Mouse (Mus musculus) liver, embryonic 11.5 days (tissue): ENCODE results near the gene Brd9. TPM values are rescaled to one million over a fixed set of nuclear protein-coding genes. Genes with fewer than 3 reads are reported as not detected.
A peak's percentile ranks its signal among the peaks of the same experiment; 100 is the strongest.

Experiments used
- ATAC-seq: fragments of 200-750 bp; cut with Nextera tagmentation; replicated peaks from 2 replicates; pipeline ENCODE4 v1.8.0; 2017; ENCODE audit warnings: moderate number of reproducible peaks, mild to moderate bottlenecking, moderate TSS enrichment, moderate library complexity; ENCODE audit not compliant: low FRiP score
- DNase-seq: peaks from one replicate; pipeline ENCODE4 v3.0.0-alpha.2; 2017; ENCODE audit warnings: low spot score
- H3K27ac ChIP-seq: fragments of 300-500 bp; sonication (generic); 2 replicates; pipeline ENCODE4 v1.5.1; 2014; ENCODE audit warnings: mild to moderate bottlenecking, low read depth, low read length, control low read depth
- H3K27me3 ChIP-seq: fragments of 300-500 bp; sonication (generic); replicated peaks from 2 replicates; pipeline ENCODE4 v1.6.1; 2014; ENCODE audit warnings: low read length, mixed read lengths; ENCODE audit not compliant: control insufficient read depth, insufficient read depth
- H3K36me3 ChIP-seq: fragments of 300-500 bp; sonication (generic); 2 replicates; pipeline ENCODE4 v1.6.1; 2014; ENCODE audit warnings: mild to moderate bottlenecking, low read length, moderate library complexity, mixed read lengths; ENCODE audit not compliant: control insufficient read depth, insufficient read depth
- H3K4me1 ChIP-seq: fragments of 300-500 bp; sonication (generic); replicated peaks from 2 replicates; pipeline ENCODE4 v1.6.1; 2014; ENCODE audit warnings: low read length, mixed read lengths; ENCODE audit not compliant: control insufficient read depth, insufficient read depth
- H3K4me2 ChIP-seq: fragments of 300-500 bp; sonication (generic); 2 replicates; pipeline ENCODE4 v1.6.1; 2014; ENCODE audit warnings: mild to moderate bottlenecking, control low read depth, moderate library complexity
- H3K4me3 ChIP-seq: fragments of 300-500 bp; sonication (generic); 2 replicates; pipeline ENCODE4 v1.5.1; 2014; ENCODE audit warnings: low read depth, low read length, control low read depth
- H3K9ac ChIP-seq: fragments of 300-500 bp; sonication (generic); 2 replicates; pipeline ENCODE4 v1.6.1; 2014; ENCODE audit warnings: low read depth, low read length, control low read depth
- H3K9me3 ChIP-seq: fragments of 300-500 bp; sonication (generic); 2 replicates; pipeline ENCODE4 v1.6.1; 2016; ENCODE audit warnings: low read length, inconsistent platforms, mixed read lengths; ENCODE audit not compliant: control insufficient read depth
- WGBS: fragments of 180-500 bp; shearing (Covaris S2); extraction: QIAGEN DNeasy Blood & Tissue Kit; methylation state at CpG from one replicate; pipeline ENCODE4 v1.1.7; 2014; 5-methylcytosine and 5-hydroxymethylcytosine counted together
- polyA plus RNA-seq: library from polyadenylated mRNA; unstranded; fragments of >200 nt; fragmentation: Nextera tagmentation; extraction: Ambion mirVana; gene quantifications from 2 replicates; pipeline ENCODE4 v1.2.1, GENCODE M21; 2014

Gene Brd9
- polyA plus RNA-seq, 1 experiment from 2014 or later, result 33.5 TPM

DNA sequence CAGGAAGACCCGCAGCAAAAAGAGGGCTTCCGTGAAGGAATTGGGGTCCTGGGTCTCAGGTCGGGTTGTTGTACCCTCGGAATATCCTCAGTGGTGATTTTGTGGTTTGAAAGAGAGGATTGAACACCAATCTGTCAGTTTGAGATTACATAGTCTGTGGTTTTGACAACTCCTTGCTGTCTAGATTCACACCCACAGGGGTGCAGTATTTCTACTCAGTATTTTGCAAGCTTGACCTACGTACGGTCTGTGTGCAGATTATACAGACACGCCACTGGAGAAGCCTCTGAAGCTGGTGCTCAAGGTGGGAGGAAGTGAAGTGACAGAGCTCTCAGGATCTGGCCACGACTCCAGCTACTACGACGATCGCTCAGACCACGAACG is 558 bp downstream of the Brd9 start:
- H3K9me3 ChIP-seq, result no peaks in the 10 kb centered on the region
- H3K27ac ChIP-seq, result peak overlapping the region; percentile 90; the same call in 1 of the 2 replicates
- 0 out of 2 replicates have a peak, but pooled peaks cover 10% of the 10 kb centered on the region for H3K36me3 ChIP-seq
- H3K9ac ChIP-seq, result peak overlapping the region; percentile 91
- H3K4me1 ChIP-seq, result peaks cover 7% of the 10 kb centered on the region
- WGBS, result 23% methylated on average over 13 of the region's 13 CpGs
- no peaks in the 10 kb centered on the region for H3K27me3 ChIP-seq
- peak overlapping the region; percentile 75 for H3K4me3 ChIP-seq
- H3K4me2 ChIP-seq, result peak overlapping the region; percentile 68
- DNase-seq, result no peak
- ATAC-seq, result peak; percentile 21

DNA sequence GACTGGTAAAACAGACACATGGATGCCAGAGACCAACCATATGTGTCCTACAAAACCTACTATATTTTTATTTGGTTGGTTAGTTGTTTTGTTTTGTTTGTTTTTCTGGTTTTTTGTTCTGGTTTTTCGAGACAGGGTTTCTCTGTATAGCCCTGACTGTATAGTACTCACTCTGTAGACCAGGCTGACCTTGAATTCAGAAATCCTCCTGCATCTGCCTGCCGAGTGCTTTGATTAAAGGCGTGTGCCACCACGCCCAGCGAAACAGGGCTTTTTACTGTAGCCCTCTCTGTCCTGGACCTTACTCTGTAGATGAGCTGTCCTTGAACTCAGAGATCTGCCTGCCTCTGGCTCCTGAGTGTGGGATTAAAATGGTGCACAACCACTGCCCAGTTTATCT is 1.5 kb downstream of the Brd9 start:
- peaks cover 14% of the 10 kb centered on the region for H3K36me3 ChIP-seq
- no peak overlapping the region for H3K4me3 ChIP-seq
- no peak overlapping the region for H3K9ac ChIP-seq
- ATAC-seq, result no peak
- WGBS, result 90% methylated on average over 5 of the region's 5 CpGs
- no peak overlapping the region for H3K27ac ChIP-seq
- no peaks in the 10 kb centered on the region for H3K9me3 ChIP-seq
- H3K4me2 ChIP-seq, result no peak overlapping the region
- H3K27me3 ChIP-seq, result no peaks in the 10 kb centered on the region
- DNase-seq, result no peak
- peaks cover 7% of the 10 kb centered on the region for H3K4me1 ChIP-seq

GRCm38 (mm10) chr13:73944606-73945005 is 7.0 kb downstream of the Brd9 start:
- 93% methylated on average over 9 of the region's 9 CpGs for WGBS
- DNase-seq, result no peak
- H3K36me3 ChIP-seq, result peaks cover 31% of the 10 kb centered on the region
- H3K9ac ChIP-seq, result no peak overlapping the region
- no peaks in the 10 kb centered on the region for H3K9me3 ChIP-seq
- no peaks in the 10 kb centered on the region for H3K27me3 ChIP-seq
- H3K4me3 ChIP-seq, result no peak overlapping the region
- H3K27ac ChIP-seq, result no peak overlapping the region
- H3K4me2 ChIP-seq, result no peak overlapping the region
- H3K4me1 ChIP-seq, result no peaks in the 10 kb centered on the region
- no peak for ATAC-seq

- H3K27ac ChIP-seq, result no peak overlapping the region
- no peaks in the 10 kb centered on the region for H3K4me1 ChIP-seq
- 93% methylated on average over 1 of the region's 1 CpGs for WGBS
- H3K4me2 ChIP-seq, result no peak overlapping the region
- no peak for ATAC-seq
- H3K9ac ChIP-seq, result no peak overlapping the region
- no peak for DNase-seq
- no peak overlapping the region for H3K4me3 ChIP-seq
- peaks cover 14% of the 10 kb centered on the region; the same call in 1 of the 2 replicates for H3K36me3 ChIP-seq
- H3K9me3 ChIP-seq, result no peaks in the 10 kb centered on the region
- H3K27me3 ChIP-seq, result no peaks in the 10 kb centered on the region
Measured at GRCm38 (mm10) chr13:73953551-73954130, 16.0 kb downstream of the Brd9 start.

- no peak for ATAC-seq
- H3K27ac ChIP-seq, result no peak overlapping the region
Measured at GRCm38 (mm10) chr13:73954666-73955065, 17.1 kb downstream of the Brd9 start.

DNA sequence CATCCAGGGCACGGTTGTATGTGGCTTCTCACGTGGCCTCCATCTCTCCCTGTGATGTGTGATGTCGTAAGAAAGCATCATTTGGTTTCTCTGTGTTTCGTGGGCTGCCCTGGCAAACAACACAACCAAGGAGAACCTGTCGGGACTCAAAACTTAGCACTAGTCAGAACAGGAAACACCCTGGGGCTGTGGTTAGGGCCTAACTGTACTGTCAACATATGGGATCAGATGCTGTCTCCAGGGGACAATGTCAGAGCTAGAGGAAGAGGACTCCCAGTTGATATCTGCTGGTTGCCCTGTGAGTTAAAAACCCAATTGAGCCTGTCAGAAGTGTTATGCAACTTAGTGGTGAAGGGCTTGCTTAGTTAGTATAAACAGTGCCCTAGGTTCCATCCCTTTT is 17.9 kb downstream of the Brd9 start:
- 75% methylated on average over 5 of the region's 5 CpGs for WGBS
- ATAC-seq (no peak), DNase-seq (no peak)
- Histone ChIP-seq H3K4me2 (no peak overlapping the region), H3K9ac (no peak overlapping the region), H3K4me3 (no peak overlapping the region), H3K4me1 (no peaks in the 10 kb centered on the region), H3K9me3 (no peaks in the 10 kb centered on the region), H3K27ac (no peak overlapping the region), H3K27me3 (no peaks in the 10 kb centered on the region), H3K36me3 (peaks cover 26% of the 10 kb centered on the region; the same call in 1 of the 2 replicates)

More at GRCm38 (mm10) chr13:73954666-73955065, 17.1 kb downstream of the Brd9 start:
- Histone ChIP-seq H3K4me3 (no peak overlapping the region), H3K9ac (no peak overlapping the region), H3K4me1 (no peaks in the 10 kb centered on the region), H3K9me3 (no peaks in the 10 kb centered on the region), H3K36me3 (peaks cover 18% of the 10 kb centered on the region; the same call in 1 of the 2 replicates), H3K27me3 (no peaks in the 10 kb centered on the region), H3K4me2 (no peak overlapping the region)
- WGBS, result 76% methylated on average over 6 of the region's 6 CpGs
- no peak for DNase-seq

DNA sequence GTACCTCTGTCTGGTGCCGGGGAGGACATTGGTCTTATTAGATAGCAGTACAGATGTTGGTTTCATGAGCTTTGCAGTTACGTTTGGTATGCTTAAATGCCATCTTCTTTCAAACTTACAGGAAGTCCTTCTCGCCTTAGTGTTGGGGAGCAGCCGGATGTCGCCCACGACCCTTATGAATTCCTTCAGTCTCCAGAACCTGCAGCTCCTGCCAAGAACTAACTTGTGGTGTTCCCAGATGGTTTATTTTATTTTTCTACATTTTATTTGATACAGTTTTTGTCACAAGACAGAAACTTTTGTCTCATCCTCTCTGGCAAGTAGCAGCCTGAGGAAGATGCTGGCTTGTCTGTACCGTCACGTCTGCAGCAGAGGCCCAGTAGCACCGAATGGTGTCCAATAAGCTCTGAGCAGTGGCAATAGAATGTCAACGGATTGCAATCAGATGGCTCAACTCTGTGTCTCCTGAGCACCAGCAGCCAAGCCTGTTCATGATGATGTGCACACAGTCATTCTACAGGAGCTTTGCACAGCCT is 22.6 kb downstream of the Brd9 start:
- DNase-seq (no peak), ATAC-seq (no peak)
- no peaks in the 10 kb centered on the region for H3K4me1 ChIP-seq
- no peaks in the 10 kb centered on the region for H3K27me3 ChIP-seq
- no peak overlapping the region for H3K9ac ChIP-seq
- H3K27ac ChIP-seq, result no peak overlapping the region
- no peak overlapping the region for H3K4me3 ChIP-seq
- H3K36me3 ChIP-seq, result peaks cover 23% of the 10 kb centered on the region; the same call in 1 of the 2 replicates
- H3K4me2 ChIP-seq, result no peak overlapping the region
- no peaks in the 10 kb centered on the region for H3K9me3 ChIP-seq
- WGBS, result 90% methylated on average over 10 of the region's 10 CpGs

- WGBS, result 82% methylated on average over 4 of the region's 4 CpGs
- H3K36me3 ChIP-seq, result peaks cover 20% of the 10 kb centered on the region; the same call in 1 of the 2 replicates
- no peak for DNase-seq
- H3K4me3 ChIP-seq, result no peak overlapping the region
- no peaks in the 10 kb centered on the region for H3K27me3 ChIP-seq
- H3K9ac ChIP-seq, result no peak overlapping the region
- no peaks in the 10 kb centered on the region for H3K9me3 ChIP-seq
- H3K4me1 ChIP-seq, result no peaks in the 10 kb centered on the region
- H3K27ac ChIP-seq, result no peak overlapping the region
- ATAC-seq, result no peak
- H3K4me2 ChIP-seq, result no peak overlapping the region
Measured at GRCm38 (mm10) chr13:73961177-73961576, 23.6 kb downstream of the Brd9 start.

DNA sequence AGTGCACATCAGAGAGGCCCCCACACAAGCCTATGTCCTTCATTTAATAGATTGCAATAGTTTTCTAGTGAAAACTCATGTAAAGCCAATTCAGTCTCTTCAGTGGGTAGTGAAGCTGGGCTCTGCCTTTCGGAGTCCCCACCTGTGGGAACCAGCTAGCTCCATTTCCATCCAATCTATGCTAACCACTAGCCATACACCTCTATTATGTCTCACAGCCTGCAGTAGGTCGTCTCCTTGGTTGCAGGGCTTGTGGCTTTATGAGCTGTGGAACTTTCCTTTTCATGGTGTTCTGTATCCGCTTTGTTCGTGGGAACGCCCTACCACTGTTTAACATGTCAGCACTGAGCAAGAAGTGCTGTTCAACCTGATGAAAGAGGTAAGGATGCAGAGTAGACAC is 25.9 kb downstream of the Brd9 start, which contains the start of gene Zdhhc11:
Gene Zdhhc11 (plus strand): TSS at position 301 of the 400 bp plus-strand sequence.
- WGBS, result 85% methylated on average over 5 of the region's 5 CpGs
- no peaks in the 10 kb centered on the region for H3K4me1 ChIP-seq
- H3K27me3 ChIP-seq, result no peaks in the 10 kb centered on the region
- ATAC-seq, result no peak
- no peak within 1 kb of the TSS for H3K27ac ChIP-seq
- no peak within 1 kb of the TSS for H3K9ac ChIP-seq
- H3K4me2 ChIP-seq, result no peak within 1 kb of the TSS
- no peak within 1 kb of the TSS for H3K4me3 ChIP-seq
- peaks cover 15% of the 10 kb centered on the region; the same call in 1 of the 2 replicates for H3K36me3 ChIP-seq
- H3K9me3 ChIP-seq, result no peaks in the 10 kb centered on the region
- DNase-seq, result no peak
